Mouse (Mus musculus) regulatory T cell (primary cell): ENCODE data around the gene H6pd.

Experiments
- in situ Hi-C: fragments of 300-600 bp; cut with MboI, MseI; formaldehyde crosslinking; loops from one replicate; pipeline ENCODE4 v1.15.1; 2025; ENCODE audit warnings: high pct_unique_total_duplicates

Gene H6pd

DNA sequence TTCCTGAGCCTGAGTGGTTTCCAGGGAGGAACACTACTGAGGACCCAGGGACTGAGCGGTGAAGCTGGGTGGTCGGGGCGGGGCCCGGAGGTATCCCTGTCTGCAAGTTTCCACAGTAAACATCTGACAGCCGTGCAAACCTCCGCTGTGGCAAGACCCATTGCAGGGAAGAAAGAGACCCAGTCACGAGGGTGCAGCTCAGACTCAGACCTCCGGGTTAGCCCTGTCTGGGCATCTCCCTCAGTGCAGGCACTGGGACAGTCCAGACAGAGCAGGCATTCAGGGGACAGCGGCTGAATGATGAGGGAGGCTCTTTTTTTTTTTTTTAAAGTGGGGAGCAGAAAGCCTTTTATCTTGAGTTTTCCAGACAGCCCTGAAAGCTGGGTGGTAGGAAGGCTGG, 63.6 kb downstream of the H6pd start:
- in situ Hi-C loops, result no loop called here

DNA sequence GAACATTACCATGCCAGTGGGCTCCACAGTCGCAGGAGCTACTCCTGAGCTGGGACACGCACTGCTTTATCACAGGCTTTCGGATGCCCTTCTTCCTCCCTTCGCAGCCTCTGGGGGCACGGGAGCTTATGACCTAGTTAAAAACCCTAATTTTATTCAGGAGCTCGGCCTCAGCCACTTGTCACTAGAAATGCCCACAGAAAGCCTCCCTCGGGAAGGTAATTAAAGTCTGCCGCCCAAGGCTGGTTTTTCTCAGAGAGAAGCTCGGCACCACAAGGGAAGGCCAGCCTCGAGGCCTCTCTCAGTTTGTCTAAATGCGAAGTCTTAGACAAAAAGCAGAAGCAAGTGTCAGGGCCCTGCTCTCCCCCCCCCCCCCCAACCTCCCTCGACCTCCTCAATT, 64.6 kb downstream of the H6pd start:
- in situ Hi-C loops, result loop anchor here (5.0 kb wide), 1 partner anchor 37 kb away; no protein-coding TSS in a partner anchor

DNA sequence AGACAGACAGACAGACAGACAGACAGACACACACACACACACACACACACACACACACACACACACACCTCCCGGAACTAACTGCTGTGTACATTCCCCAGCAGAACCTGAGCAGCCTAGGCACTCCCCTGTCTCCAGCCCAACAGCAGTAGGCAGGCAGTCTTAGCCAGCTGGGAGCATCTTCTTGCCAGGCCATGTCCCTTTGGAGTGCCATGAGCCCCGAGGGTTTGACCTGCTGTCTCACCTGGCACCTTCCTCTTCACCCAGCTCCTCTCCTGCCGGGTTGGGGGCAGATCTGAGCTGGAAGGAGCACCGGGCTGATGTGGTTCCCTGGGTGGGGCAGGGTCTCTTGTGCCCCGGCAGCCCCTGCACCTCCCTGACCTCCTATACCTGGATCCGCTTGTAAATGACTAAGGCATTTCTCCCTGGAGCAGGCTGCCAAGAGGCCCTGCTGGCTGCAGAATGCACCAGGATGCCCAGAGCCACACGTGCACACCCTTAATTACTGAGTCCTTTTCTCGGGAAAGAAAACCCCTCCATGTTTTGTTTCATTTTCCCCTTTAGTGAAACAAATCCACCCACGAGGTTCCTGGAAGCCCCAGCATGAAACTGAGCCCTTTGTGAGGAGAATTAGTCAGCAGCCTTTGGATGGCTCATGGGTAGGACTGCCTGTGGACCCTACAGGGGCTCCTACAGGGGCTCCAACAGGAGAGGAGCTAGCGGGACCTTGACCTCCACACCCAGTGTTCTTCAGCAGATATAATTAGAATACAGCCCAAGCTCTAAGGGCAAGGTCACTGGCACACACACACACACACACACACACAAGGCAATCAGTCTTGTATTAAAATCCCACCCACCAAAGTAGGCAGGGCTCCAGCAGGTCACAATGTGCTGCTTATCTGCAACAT, 65.7 kb downstream of the H6pd start:
- in situ Hi-C loops, result loop anchor here (5.0 kb wide), 1 partner anchor 36 kb away; no protein-coding TSS in a partner anchor

DNA sequence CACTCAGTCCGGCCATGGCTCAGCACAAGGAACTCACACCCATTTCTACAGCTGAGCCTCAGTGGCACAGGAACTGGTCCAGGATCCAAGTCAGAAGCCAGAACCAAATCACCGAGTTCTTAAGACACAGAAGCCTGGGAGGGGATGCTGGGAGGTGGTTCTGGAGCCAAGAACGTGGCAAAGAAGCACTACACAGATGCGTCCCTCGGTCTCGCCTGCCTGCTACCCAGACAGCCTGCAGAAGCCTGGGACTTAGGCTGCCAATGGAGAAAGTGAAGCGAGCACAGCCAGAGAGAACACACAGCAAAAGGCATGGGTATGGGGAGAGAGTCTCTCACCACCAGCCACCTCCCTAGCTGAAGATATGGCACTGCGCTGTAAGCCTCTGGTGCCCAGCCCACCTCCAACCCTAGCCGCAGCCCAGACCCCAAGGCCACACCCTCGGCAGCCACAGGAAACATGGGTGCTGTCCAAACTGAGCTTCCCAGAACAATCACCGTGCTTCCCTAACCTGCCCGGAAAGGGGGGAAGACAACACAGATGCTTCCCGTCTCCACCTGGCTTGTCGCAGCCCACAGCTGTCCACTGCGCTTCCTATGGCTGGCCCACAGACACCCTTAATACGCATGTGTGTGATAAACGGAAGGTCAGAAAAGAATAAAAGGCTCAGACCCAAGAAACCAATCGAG, 67.6 kb downstream of the H6pd start:
- in situ Hi-C loops, result loop anchor here (5.0 kb wide), 1 partner anchor 34 kb away; no protein-coding TSS in a partner anchor

DNA sequence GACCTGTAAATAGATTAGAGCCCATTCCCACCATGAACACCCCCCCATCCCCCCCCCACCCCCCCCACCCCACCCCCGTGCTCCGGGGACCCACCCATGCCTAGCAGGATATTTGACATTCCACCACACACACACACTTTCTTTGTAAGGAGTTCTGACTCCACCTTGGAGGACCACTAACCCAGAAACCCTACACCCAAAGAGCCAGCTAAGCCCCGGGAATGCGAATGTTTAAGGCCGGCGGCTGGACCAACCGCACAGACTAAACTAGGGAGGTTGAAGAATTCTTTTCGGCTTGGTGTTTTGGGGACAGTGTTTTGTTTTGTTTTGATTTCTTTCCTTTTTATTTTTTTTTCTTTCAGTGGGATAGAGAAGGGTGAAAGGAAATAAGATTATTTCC, 70.1 kb downstream of the H6pd start:
- in situ Hi-C loops, result no loop called here

DNA sequence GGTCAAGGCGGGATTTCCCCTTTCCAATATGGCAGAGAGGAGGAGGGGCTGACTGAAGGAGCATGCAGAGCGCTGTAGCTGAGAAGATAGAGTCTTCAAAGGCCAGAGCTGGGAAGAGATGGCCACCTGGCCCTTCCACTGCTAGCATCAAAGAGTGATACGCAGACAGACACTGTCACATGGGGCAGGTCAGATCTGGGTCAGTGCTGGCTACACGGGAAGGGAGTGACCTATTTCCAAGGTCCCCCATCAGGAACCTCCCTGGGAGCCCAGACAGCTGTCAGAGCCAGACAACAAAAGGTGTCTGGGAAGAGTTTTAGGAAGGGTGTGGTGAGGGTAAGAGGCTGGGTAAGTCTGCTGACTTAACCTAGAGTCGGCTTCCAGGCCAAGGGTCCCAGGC, 71.9 kb downstream of the H6pd start:
- in situ Hi-C loops, result no loop called here

DNA sequence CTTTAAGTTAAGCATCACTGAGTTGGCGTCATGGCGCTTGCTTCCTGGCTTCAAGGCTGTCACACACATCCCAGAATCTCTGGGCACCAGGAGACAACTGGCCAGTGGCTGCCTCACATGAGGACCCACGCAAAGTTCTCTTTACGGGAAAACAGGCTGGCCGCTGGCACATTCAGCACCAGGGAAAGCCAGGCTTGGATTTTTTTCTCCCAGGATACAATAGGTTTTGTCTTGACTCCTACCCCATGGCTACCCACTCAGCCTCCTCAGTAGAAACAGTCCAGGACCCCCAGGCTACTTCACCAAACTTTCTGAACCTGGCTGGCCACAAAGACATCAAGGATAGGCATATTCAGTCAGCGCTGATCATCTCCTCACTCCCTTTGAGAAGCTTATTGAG, 73.4 kb downstream of the H6pd start:
- in situ Hi-C loops, result no loop called here

DNA sequence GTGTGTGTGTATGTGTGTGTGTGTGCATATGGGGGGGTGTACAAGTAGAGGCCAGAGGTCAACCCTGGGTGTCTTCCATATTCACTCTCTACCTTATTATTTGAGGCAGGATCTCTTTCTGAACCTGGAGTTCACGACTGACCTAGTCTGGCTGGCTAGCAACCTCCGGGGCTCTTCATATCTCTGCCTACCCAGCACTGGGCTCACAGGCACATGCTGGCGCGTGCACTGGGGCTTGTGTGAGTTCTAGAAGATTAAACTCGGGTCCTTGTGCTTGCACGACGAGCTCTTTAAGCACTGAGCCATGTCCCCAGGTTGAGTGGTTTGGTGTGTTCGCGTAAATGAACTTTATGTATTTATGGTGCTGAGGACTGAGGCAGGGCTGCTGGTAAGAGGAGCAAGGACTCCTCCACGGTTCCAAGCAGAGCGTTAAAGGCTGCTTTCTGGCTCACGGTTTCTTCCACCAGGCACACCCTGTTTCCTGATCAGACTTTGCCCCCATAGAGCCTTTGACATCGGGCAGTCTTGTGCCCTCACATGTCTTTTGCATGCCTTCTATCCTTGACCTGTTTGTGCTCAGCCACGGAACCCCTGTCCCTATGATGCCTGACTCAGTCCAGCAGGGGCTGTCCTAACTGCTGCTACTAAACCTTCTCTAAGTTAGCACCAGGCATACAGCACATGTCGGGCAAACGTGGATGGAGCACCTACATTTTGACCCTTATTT, 75.1 kb downstream of the H6pd start:
- in situ Hi-C loops, result no loop called here

DNA sequence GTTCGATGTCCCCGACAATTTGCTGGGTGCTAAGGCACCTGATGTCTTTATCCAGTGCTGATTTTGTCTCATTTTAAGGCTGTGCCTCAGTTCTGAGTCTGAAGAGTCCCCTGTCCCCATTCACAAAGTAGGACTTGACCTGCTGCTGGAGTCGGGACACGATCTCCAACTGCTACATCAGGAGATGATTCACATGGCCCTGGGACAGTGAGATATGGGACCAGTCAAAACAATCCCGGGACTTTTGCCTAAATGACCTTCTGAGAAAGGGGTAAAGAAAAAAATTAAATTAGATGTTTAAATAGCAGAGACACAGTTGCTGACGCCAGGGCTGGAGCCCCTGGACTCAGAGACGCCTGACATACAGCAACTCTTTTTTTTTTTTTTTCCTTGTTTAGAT, 75.8 kb downstream of the H6pd start:
- in situ Hi-C loops, result no loop called here

DNA sequence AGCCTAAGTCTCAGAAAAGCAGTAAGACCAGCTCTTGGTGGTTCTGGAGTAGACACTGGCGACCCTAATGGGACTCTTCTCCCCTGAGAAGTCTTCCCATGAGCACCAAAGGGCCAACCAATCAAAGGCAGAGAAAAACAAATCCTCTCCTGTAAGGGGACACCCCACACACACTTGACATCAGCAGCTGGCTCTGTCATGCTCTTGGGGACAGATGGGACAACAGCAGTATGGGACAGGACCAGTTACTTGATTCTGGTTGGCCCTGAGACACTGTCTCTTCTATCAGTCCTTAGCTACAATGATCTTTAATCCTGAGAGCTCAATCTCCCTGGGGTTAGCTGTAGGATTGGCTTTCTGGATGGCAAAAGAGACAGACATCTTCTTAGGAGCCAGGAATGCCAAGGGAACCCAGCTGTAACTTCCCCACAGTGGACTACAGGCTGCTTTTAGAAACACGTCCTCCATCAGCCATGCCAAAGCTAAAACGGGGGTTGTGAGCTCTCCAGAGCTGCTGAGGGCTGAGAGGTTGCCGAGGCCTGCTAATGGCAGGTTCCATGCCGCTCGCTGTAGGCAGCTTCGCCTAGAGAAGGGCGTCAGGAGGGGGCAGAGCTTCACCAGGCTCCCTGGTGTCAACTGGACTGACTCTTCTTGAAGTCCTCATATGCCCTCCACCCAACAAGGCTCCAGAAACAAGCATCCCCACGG, 76.6 kb downstream of the H6pd start:
- in situ Hi-C loops, result no loop called here

DNA sequence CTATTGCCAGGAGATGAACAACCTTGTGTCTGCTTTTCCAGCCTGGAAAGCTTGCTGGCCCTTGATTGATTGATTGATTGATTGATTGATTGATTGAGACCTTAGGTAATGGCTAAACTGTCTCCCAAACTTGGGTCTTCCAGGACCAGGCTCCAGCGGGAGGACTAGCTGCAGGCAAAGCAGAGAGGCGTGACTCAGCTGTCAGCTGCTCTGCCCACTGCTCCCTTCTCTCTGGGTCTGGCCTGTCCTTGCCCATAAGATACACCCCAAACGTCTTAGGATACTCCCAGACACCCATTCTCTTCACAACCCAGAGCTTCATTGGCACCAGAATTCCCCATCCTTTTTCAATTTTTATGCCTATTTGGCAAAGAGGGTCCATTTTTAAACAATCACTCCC, 78.1 kb downstream of the H6pd start:
- in situ Hi-C loops, result no loop called here
